Mouse (Mus musculus) embryonic fibroblast, embryonic 13.5 days (primary cell): ENCODE results near the gene Best2. TPM values are rescaled to one million over a fixed set of nuclear protein-coding genes. Genes with fewer than 3 reads are reported as not detected.

Source experiments
- H3K27ac ChIP-seq: 2 replicates; pipeline ENCODE4 v1.5.1; 2012; ENCODE audit warnings: low read length, control low read depth, inconsistent platforms; ENCODE audit not compliant: insufficient read depth
- H3K4me1 ChIP-seq: 2 replicates; pipeline ENCODE4 v1.6.1; 2011; ENCODE audit warnings: low read length; ENCODE audit not compliant: control insufficient read depth, insufficient read depth
- H3K4me3 ChIP-seq: 2 replicates; pipeline ENCODE4 v1.5.1; 2011; ENCODE audit warnings: mild to moderate bottlenecking, control low read depth, low read length; ENCODE audit not compliant: insufficient read depth
- CTCF ChIP-seq: IDR thresholded peaks from 2 replicates; pipeline ENCODE4 v1.5.1; 2011; ENCODE audit warnings: mild to moderate bottlenecking, control low read depth, low read length, moderate library complexity, borderline replicate concordance; ENCODE audit not compliant: insufficient read depth
- POLR2A ChIP-seq: IDR thresholded peaks from 2 replicates; pipeline ENCODE4 v1.6.1; 2011; ENCODE audit warnings: low read depth, mild to moderate bottlenecking, control low read depth, low read length, moderate library complexity
- polyA plus RNA-seq: library from polyadenylated mRNA; stranded (reverse); fragments of >200 nt; gene quantifications from 2 replicates; pipeline ENCODE4 v1.2.4, GENCODE M21; 2011; ENCODE audit warnings: low read depth; ENCODE audit not compliant: missing spikeins, insufficient read length

Gene Best2
- polyA plus RNA-seq, 1 experiment: not detected

DNA sequence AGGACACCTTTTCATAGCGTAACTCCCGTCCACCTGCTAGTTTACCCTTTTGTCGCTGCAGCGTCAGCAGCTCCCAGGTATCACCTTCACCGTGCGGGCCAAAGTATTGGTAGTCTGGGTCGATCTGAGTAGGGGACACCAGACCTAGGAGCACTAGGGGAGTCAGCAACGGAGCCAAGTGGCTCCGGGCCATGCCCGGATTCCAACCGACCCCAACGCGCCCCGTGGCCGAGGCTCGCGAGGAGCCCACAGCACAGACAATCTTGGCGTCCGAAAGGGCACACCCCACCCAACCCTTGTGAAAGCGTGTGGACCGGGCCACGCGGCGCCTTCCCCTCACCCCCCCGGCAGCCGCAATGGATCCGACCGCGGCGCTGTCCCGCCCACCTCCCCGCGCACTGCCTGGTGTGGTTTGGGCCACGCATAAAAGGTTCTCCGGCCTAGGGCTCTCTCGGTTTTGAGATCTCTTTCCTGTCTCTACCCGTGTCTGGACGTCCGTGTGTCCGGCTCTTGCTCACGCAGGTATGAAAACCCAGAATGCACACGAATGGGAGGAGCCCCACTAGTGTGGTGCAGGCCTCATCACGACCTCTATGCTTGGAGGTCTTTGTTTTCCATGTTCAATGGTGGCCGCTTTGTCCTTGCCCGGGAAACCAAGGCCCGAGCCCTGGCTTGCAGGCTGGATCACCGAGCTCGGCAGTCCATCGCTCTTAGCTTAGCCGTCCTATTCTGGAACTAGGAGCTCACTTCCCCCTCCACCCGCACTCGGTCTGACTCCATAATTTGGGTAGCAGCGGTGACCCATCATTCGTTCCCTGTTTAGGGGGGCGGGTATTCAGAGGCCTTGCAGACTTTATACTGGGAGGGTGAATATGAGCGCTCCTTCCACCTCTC, 44.8 kb downstream of the Best2 start, which contains the start of the genes Gm49661, Prdx2 and Rnaseh2a:
TSS of gene Gm49661 (minus strand) at position 193 of the 894 bp plus-strand sequence.
TSS of gene Prdx2 (plus strand) at position 347 of the 894 bp plus-strand sequence.
TSS of gene Rnaseh2a (minus strand) at position 527 of the 894 bp plus-strand sequence.
- Histone ChIP-seq H3K4me1 (peaks cover 15% of the 10 kb centered on the region), H3K4me3 (peak within 1 kb of the TSS; percentile 65), H3K27ac (peak within 1 kb of the TSS; percentile 64)
- TF ChIP-seq CTCF: no peak
- peak; percentile 99 for TF ChIP-seq POLR2A

DNA sequence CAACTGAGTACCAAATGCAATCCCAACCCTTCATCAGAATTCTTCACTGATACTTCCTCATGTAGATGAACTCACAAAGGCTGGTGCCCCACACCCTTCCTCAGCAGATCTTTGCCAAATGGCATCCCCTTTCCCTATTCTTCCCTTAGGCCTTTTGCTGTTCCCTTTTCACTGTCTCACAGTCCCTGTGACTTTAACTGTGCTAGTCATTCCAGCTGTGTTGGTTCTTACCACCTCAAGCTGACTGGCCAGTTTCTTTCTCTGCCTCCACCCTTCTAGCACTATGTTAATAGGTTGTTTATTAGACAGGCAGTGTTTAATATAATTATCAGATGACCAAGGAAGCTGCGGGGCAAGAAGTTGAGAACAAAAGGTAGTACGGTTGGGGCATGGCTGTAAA, 45.7 kb downstream of the Best2 start:
- H3K4me1 ChIP-seq: peaks cover 15% of the 10 kb centered on the region
- peak overlapping the region; percentile 65 for H3K4me3 ChIP-seq
- TF ChIP-seq POLR2A: peak; percentile 48
- no peak for TF ChIP-seq CTCF
- peak overlapping the region; percentile 64 for H3K27ac ChIP-seq

DNA sequence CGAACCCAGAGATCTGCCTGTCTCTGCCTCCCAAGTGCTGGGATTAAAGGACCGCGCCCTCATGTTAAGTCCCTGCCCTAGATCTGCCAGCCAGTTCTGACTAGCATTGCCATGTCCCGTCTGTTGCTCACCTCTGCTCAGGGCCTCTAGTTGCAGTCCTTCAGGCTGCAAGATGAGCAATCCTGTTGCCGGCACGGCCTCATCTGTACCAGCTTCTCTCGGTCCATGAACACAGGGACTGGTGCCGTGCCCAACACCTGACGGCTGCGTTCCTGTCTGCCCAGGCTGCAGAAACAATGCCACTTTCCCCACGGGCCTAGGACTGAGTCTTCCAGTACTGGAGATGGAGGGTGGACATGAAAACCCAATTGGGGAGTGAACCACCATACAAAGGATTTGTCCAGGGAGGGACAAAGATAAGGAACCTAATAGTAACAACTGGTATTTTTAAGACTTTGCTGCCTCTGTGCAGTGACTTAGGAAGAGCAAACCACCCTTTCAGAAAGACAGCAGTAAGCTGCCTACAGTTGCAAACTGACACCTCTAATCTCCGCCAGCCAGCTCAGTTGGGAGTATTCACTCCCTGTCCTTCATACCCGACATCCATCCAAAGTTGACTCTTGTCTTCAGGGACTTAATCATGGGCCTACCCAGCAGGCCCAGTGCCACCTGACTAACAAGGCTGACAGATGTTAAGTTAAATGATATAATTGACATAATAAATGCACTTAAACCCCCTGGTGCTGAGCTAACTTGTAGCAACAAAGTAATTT, 46.6 kb downstream of the Best2 start:
- TF ChIP-seq POLR2A (no peak), CTCF (no peak)
- no peak overlapping the region for H3K27ac ChIP-seq
- H3K4me3 ChIP-seq: no peak overlapping the region
- peaks cover 15% of the 10 kb centered on the region for H3K4me1 ChIP-seq

DNA sequence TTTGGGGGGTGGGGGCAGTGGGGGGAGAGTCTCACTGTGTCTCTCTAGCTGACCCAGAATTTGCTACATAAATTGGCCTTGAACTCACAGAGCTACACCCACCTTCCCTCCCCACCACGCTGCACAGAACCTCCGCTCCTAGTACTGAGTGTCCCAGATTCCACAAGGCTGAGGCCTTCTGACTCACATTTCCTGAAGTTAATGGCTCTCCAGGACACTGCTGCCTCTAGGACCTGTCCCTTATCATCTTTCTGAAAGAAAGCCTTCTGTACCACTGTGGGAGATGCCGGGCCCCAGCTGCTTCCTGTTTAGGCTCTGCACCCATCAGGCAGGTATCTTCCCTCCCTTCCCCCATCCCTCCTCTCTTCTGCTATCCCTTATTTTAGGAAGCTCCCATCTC, 47.7 kb downstream of the Best2 start:
- no peak overlapping the region for H3K4me3 ChIP-seq
- TF ChIP-seq POLR2A: no peak; the same call in 1 of the 2 replicates
- no peak for TF ChIP-seq CTCF
- H3K27ac ChIP-seq: peak overlapping the region; percentile 36
- peaks cover 18% of the 10 kb centered on the region for H3K4me1 ChIP-seq

DNA sequence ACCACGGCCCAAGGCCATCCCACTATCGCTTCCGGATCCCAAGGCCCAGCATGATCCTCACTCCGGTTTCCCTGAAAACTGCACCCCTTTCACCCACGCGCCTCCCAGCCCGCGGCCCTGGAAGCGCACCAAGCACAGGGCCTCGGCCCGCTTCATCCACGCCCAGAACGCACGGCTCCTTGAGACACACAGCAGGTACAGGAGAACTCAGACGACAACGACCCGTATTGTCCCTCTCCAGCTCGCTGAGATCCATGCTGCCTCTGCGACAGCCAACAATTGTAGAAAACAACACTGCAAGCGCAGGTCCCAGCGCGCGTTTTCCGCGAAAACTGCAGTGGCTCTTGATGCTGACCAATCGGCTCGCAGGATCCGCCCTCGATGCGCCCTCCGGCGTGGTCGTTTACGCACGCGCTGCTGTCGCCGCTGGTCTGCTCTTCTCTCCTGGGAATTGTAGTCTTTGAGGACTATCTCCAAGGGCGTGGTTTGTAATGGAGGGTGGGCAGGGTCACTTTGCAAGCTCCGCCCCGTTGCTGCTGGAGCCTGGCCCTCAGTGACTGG, 48.5 kb downstream of the Best2 start:
- Histone ChIP-seq H3K27ac (peak overlapping the region; percentile 36; the same call in 1 of the 2 replicates), H3K4me3 (peak overlapping the region; percentile 65), H3K4me1 (peaks cover 14% of the 10 kb centered on the region)
- TF ChIP-seq POLR2A: peak; percentile 82
- no peak for TF ChIP-seq CTCF

- Histone ChIP-seq H3K4me3 (no peak overlapping the region), H3K27ac (no peak overlapping the region), H3K4me1 (peaks cover 14% of the 10 kb centered on the region)
- no peak for TF ChIP-seq POLR2A
- TF ChIP-seq CTCF: no peak
These were observed 50.4 kb downstream of the Best2 start for GRCm38 (mm10) chr8:84963952-84964351.

DNA sequence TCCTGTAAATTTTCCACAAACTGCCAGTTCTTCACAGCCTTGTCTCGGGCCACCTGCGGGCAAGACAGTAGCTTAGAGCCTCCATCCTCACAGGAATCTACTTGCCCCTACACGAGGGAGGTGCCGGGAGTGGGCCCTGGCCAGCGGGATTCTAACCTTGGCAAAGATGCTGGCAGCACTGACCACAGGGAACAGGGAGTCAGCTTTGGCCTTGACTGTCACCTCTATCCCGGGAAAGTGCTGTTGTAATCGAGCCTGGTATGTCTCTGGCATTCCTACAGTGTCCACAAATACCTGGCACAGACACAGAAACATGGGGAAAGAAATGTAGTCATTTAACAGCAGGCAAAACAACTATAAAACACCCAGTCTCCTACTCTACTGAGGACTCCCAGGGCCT, 54.5 kb downstream of the Best2 start:
- no peak for TF ChIP-seq CTCF
- no peak for TF ChIP-seq POLR2A
- no peak overlapping the region for H3K27ac ChIP-seq
- no peak overlapping the region for H3K4me3 ChIP-seq
- H3K4me1 ChIP-seq: peaks cover 3% of the 10 kb centered on the region; the same call in 1 of the 2 replicates

Other genes starting within 250 kb of the Best2 start
- 173 and 236 TPM in 2 replicates for gene Nfix, start 214.2 kb downstream of the Best2 start, polyA plus RNA-seq
- 2.0 and 2.3 TPM in 2 replicates for gene Dand5, start 191.7 kb downstream of the Best2 start, polyA plus RNA-seq
- gene Gadd45gip1, start 183.0 kb downstream of the Best2 start, polyA plus RNA-seq: 11.7 and 12.6 TPM in 2 replicates
- gene Rad23a, start 173.9 kb downstream of the Best2 start, polyA plus RNA-seq: 57.6 and 61.7 TPM in 2 replicates
- 1,122 and 1,201 TPM in 2 replicates for gene Calr, start 167.6 kb downstream of the Best2 start, polyA plus RNA-seq
- gene Farsa, start 157.5 kb downstream of the Best2 start, polyA plus RNA-seq: 41.0 and 43.5 TPM in 2 replicates
- gene Syce2, start 142.4 kb downstream of the Best2 start, polyA plus RNA-seq: 8.7 and 18.9 TPM in 2 replicates
- gene Gcdh, start 120.6 kb downstream of the Best2 start, polyA plus RNA-seq: 18.6 and 23.5 TPM in 2 replicates
- not detected in 2 replicates for gene Klf1, start 112.6 kb downstream of the Best2 start, polyA plus RNA-seq
- gene Dnase2a, start 106.0 kb downstream of the Best2 start, polyA plus RNA-seq: 17.2 and 19.7 TPM in 2 replicates
- gene Mast1, start 77.2 kb downstream of the Best2 start, polyA plus RNA-seq: not detected in 2 replicates
- not detected in 2 replicates for gene Rtbdn, start 67.5 kb downstream of the Best2 start, polyA plus RNA-seq
- not detected in 2 replicates for gene Gm49661, start 45.1 kb downstream of the Best2 start, polyA plus RNA-seq
- gene Prdx2, start 44.9 kb downstream of the Best2 start, polyA plus RNA-seq: 244 and 312 TPM in 2 replicates
- gene Rnaseh2a, start 44.8 kb downstream of the Best2 start, polyA plus RNA-seq: 27.9 and 30.7 TPM in 2 replicates
- 35.0 and 42.0 TPM in 2 replicates for gene Junb, start 35.8 kb downstream of the Best2 start, polyA plus RNA-seq
- 7.9 and 8.1 TPM in 2 replicates for gene Hook2, start 23.9 kb downstream of the Best2 start, polyA plus RNA-seq
- gene Asna1, start 10.8 kb upstream of the Best2 start, polyA plus RNA-seq: 71.1 and 73.2 TPM in 2 replicates
- gene Trir, start 12.3 kb upstream of the Best2 start, polyA plus RNA-seq: 108 and 117 TPM in 2 replicates
- gene Tnpo2, start 22.4 kb upstream of the Best2 start, polyA plus RNA-seq: 106 and 120 TPM in 2 replicates
- 28.8 TPM in 2 replicates for gene Fbxw9, start 45.5 kb upstream of the Best2 start, polyA plus RNA-seq
- not detected in 2 replicates for gene Gm5741, start 53.5 kb upstream of the Best2 start, polyA plus RNA-seq
- 36.1 and 36.7 TPM in 2 replicates for gene Dhps, start 57.2 kb upstream of the Best2 start, polyA plus RNA-seq
- gene Wdr83os, start 66.2 kb upstream of the Best2 start, polyA plus RNA-seq: 133 and 144 TPM in 2 replicates
- 19.5 and 22.2 TPM in 2 replicates for gene Wdr83, start 66.8 kb upstream of the Best2 start, polyA plus RNA-seq
- 45.5 and 51.3 TPM in 2 replicates for gene Man2b1, start 68.7 kb upstream of the Best2 start, polyA plus RNA-seq
- gene Zfp791, start 108.6 kb upstream of the Best2 start, polyA plus RNA-seq: 1.1 and 1.7 TPM in 2 replicates
- gene Cks1brt, start 137.4 kb upstream of the Best2 start, polyA plus RNA-seq: not detected in 2 replicates
- gene Olfr371, start 211.5 kb upstream of the Best2 start, polyA plus RNA-seq: not detected in 2 replicates